Mouse (Mus musculus) erythroblast, embryonic 14.5 days (primary cell): ENCODE results near the gene Ptges2.

Experiments used
- GATA1 ChIP-seq: IDR thresholded peaks from 2 replicates; pipeline ENCODE4 v1.6.1; 2012; ENCODE audit warnings: low read length, inconsistent platforms, mixed read lengths
- TAL1 ChIP-seq: IDR thresholded peaks from 3 replicates; pipeline ENCODE4 v1.6.1; 2012; ENCODE audit warnings: low read length, inconsistent platforms, mixed read lengths

GRCm38 (mm10) chr2:32449761-32450754, 54.4 kb downstream of the Ptges2 start, which contains the start of gene Naif1:
- TF ChIP-seq TAL1: no peak
- TF ChIP-seq GATA1: no peak
